Mouse (Mus musculus): Measurements from ENCODE around the gene Ssu72.
"Not testable (repeated sequence)": the region's sequence is repeated elsewhere in the genome, so short reads cannot be mapped to it uniquely, and the experiment has no call there.

Ssu72 gene

DNA sequence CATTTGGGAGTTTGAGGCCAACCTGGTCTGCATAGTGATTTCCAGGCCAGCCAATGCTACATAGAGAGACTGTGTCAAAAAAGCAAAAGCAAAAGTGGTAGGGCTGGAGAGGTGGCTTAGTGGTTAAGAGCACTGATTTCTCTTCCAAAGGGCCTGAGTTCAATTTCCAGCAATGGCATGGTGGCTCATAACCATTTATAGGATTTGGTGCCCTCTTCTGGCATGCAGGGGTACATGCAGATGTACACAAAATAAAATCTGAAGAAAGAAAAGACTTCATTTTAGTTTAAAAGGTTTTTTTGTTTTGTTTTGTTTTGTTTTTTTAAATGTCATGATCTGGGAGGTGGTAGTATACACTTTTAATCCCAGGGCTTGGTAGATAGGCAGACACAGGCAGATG is 4.2 kb upstream of the Ssu72 start:
- no peak for DNase-seq (ENCODE audit: low spot score)

DNA sequence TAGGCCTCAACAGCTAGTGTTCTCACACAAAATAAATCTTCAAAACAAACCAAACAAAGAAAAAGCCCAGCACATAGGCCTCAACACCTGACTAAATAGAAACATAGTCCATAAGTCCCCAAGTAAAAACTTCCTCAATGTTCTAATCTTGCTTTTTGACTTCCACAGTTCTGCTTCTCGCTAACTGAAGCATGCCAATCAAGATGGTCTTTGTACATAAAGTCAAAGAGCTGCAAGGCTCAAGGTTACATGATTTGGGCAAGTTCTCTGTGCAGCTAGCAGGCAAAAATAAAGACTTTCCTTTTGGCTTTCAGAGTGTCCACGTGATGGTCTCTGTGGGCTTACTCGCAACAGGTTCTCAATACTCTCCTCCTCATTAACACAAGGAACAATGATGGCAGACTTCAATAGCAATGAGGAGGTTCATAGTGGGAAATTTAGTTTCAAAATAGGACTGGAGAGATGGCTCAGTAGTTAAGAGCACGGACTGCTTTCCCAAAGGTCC is 1.1 kb upstream of the Ssu72 start:
- no peak for DNase-seq (ENCODE audit: low spot score)

- peak; percentile 45 for DNase-seq (ENCODE audit: low spot score)
These were observed 961 bp downstream of the Ssu72 start for GRCm38 (mm10) chr4:155705592-155705929.

DNA sequence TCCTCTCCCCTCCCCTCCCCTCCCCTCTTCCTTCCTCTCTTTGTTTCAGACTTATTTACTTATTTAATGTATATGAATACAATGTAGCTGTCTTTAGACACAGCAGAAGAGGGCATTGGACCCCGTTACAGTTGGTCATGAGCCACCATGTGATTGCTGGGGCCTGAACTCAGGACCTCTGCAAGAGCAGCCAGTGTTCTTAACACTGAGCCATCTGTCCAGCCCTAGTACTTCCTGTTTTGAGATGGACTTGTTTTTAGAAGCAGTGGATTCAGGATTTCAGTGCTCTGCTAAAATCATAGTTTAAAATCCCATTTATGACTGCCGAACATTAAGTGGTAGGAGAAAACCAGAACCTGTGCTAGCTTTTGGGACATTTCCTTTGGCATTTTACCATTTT is 4.0 kb downstream of the Ssu72 start:
- DNase-seq (ENCODE audit: low spot score) = no peak

DNA sequence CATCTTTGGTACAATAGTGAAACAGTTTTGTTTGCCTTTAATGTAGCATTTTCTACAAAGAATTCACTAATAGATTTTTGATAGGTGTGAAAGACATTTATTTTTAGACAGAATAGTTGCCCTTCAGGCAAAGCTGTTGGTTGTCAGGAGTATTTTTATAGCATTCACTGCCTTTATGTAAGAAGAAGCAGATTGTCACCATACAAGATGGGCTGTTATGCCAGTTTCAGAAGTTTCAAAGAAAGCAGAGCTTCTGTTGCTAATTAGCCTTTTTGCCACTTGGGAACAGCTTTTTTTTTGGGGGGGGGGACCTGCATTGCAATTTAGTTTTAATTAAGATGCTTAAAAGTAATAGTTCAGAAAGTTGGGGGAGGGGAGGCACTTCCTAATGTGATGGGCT is 4.4 kb downstream of the Ssu72 start:
- no peak for DNase-seq (ENCODE audit: low spot score)

DNA sequence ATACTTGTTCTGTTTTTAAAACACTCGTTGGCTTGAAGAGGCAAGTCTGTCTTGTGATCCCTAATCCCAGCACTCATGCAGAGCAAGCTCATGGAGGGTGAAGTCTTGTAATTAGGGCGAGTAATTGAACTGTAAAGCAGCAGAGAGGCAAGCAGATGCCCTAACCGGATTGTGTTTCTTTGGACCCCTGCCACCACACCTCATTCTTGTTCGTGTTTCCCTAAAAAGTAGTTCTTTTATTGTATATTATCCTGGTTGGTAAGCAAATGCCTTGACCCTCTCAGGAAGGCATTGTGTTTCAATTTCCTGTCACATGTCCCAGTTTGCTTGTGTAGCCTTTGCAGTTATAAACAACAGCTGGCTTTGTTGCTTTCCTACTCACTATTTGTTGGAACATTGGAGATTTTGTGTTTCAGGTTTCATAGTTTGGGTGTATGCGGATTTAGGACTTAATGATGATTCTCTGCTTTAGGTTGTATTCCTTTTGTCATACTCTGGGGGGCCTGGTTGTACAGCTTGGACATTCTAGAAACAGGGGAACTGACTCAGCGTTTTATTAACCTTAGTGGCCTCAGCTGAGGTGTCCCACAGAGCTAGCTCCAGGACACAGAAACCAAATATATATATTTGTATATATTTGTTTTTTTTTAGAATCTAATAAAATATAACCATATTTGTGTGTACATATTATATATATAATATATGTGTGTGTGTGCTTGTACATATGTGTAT is 6.1 kb downstream of the Ssu72 start:
- DNase-seq (ENCODE audit: low spot score) = no peak

DNA sequence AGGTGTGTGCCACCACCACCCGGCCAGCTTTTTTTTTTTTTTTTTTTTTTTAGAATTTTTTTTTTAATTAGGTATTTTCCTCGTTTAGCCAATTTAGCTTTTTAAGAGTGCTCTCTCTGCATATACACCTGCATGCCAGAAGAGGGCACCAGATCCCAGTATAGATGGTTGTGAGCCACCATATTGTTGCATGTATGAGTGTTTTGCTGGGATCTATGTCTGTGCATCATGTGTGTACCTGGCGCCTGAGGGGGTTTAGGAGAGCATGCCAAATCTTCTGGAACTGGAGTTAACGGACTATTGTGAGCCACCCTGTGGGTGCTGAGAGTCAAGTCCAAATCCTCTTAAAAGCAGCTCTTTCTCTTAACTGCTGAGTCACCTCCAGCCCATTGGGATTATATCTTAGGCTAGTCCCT is 17.1 kb downstream of the Ssu72 start:
- DNase-seq (ENCODE audit: low spot score) = no peak

DNA sequence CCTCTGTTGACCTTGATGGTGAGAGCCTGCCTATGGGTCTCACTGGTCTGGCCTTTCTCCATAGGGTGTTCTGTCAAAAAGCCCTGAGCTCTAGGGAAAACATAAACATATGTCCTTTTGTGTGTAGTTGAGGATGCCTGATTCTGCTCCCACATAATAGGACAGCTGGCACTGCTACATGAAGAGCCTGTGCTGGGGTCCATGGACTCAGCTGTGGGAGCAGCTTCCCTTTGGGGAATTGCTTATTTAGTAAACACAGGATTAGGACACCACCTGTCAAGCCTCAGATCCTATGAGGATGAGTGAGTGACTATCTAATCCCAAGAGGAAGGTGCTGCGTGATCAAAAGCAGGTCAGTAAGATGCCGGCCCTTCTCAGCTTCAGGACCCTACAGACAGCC is 23.4 kb downstream of the Ssu72 start:
- DNase-seq (ENCODE audit: low spot score) = no peak

DNA sequence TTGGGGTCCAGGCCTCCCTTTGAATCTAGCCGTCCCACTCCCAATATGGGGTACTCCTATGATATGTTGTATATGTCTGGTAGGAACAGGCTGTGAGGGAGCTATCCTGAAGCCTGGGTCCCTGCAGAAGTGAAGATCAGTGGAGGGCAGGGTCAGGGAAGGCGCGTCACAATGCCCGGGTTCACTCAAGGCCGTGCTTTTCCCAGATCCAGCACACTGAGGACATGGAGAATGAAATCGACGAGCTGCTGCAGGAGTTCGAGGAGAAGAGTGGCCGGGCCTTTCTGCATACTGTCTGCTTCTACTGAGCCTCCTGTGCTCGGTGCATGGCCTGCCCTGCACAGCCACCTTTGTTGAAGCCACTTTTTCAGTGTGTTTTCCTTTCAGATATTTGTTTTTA is 28.7 kb downstream of the Ssu72 start:
- DNase-seq (ENCODE audit: low spot score) = no peak

DNA sequence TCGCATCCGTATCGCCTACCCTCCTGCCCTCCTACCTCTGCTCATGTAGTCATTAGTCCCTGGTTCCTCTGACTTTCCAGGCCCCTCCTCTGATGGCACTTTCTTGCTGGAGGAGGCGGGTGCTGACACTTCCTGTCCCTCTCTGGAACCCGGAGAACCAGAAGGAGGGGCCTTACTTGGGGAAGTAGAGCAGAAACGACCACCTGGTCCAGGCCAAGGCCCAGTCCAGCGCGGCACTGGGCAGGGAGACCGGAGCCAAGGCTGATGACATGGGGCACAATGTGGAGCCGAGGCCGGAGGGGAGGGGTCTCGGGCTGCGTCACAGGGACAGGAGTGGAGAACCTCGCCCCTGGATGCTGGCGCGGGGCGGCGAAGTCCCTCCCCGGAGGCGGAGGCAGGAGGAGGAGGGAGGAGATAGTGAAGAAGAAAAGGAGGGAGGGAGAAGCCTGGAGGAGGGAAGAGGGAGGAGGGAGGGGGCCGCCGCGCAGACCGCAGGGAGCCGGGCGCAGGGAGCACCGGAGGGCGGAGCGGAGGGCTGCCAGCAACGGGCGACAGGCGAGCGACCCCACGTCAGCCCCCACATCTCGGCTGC is 29.8 kb downstream of the Ssu72 start, which contains the start of gene Tmem240:
TSS of gene Tmem240 (plus strand) at position 451 of the 592 bp plus-strand sequence.
- peak; percentile 62 for DNase-seq (ENCODE audit: low spot score)

- no peak for DNase-seq (ENCODE audit: low spot score)
These were observed 30.5 kb downstream of the Ssu72 start for GRCm38 (mm10) chr4:155734951-155735702.

DNA sequence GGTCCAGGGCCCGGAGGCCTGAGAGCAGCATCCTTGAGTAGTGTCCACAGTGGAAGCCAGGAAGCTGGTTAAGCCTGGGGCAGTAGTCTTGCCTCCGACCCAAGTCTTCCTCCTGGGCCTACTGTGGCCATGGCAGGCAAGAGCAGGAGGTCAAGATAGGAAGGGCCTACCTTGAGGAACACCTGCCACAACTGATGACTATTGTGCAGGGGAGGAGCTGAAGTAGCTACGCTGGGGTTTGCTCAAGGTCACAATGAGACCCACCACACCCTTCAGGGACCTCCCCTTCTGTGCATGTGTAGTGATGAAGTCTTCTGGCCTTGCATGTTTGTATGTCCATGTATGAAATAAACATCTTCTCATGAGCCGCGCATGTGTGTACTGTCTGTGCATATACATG is 31.2 kb downstream of the Ssu72 start:
- no peak for DNase-seq (ENCODE audit: low spot score)

DNA sequence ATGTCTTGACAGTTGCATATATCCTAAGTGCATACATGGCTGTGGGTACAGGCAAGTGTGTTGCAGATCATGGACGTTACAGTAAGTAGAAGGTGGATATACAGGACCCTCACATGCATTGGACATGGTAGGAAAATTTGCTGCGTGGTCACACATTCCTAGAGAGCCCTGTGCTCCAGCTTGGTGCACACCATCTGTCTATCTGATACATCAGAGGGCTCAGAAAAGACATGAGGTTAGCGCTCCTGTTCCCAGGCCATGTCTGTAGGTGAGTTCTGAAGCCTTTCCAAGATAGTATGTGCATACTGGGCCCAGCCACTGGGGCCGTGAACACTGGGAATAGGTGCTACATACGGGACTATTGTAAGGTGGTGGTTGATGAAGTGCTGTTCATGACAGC is 31.8 kb downstream of the Ssu72 start:
- no peak for DNase-seq (ENCODE audit: low spot score)

- no peak for DNase-seq (ENCODE audit: low spot score)
These were observed 33.7 kb downstream of the Ssu72 start for GRCm38 (mm10) chr4:155738262-155738661.

- DNase-seq (ENCODE audit: low spot score) = no peak
These were observed 34.6 kb downstream of the Ssu72 start for GRCm38 (mm10) chr4:155739152-155739551.

GRCm38 (mm10) chr4:155739741-155740636 is 35.4 kb downstream of the Ssu72 start:
- DNase-seq (ENCODE audit: low spot score) = no peak

GRCm38 (mm10) chr4:155740681-155741080 is 36.1 kb downstream of the Ssu72 start:
- not testable (repeated sequence) for DNase-seq (ENCODE audit: low spot score)

GRCm38 (mm10) chr4:155742684-155743083 is 38.1 kb downstream of the Ssu72 start:
- no peak for DNase-seq (ENCODE audit: low spot score)

DNA sequence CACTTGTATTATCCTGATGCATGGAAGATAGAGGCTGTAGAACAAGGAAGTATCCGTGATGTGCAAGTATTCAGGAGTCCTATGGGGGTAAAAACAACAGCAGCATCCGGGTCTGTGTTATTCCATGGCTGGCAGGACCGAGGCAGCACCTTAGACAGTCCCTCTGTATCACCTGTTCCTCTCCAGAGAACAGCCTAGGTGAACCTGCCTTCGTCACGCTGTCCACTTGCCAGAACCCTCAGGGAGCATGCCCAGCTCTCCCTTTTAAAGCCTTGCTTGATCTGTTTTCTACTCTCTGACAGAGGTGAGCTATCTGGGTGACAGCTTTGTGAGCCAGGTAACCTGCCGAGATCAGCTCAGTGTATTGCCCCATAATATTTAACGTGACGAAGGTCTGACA is 39.9 kb downstream of the Ssu72 start:
- DNase-seq (ENCODE audit: low spot score) = no peak

DNA sequence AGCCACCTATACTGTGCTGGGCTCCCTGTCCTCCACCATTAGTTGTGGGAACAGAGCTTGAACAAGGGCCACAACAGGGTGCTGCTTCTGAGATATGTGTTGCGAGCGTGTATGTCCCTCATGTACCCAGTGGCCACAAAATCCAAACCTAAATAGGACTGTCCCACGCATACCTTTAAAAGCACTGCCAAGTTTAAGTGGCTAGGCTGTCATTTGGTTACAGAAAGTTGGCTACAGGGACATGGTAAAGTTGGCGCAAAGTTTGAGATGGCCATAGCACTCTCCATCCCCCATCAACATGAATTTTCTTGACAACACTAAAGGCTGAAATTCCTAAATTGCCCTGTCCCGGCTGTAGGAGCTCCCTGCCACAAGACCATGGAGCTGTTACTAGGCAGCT is 40.5 kb downstream of the Ssu72 start:
- DNase-seq (ENCODE audit: low spot score) = no peak

DNA sequence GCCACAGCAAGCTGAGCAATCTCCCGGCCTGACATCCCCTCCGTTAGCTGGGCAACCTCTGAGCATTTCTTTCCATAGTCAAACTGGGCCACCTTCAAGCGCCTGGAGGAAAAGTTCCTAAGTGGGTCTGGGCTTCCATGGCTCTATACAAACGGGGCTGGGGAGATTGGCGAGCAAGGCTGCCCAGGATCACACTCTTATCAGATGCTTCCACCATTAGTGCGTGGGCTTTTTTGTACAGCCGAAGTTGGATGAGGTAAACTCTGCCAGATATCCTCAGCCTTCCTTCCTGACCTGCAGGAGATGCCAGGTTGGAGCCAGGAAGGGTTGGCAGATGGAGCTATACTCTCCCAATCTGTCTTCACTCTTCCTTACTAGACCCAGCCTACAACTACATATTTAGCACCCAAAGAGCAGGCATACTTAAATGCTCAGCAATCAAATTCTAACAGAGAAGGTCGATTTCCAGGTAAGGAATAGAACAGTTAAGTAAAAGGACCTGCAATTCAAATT is 41.5 kb downstream of the Ssu72 start:
- no peak for DNase-seq (ENCODE audit: low spot score)

Measured in c-Kit-positive CD71-positive TER-119-positive erythroid progenitor cells, embryonic 14.5 days (primary cell).